Mouse (Mus musculus): ENCODE results near the gene Smim1.

The Smim1 gene

GRCm38 (mm10) chr4:154019571-154019970, 6.5 kb downstream of the Smim1 start:
- DNase-seq, result peak; percentile 72 to 82

- DNase-seq, result peak in 1 of 2 experiments; percentile 66
Observed at GRCm38 (mm10) chr4:154015476-154015875, 10.6 kb downstream of the Smim1 start.

GRCm38 (mm10) chr4:154012132-154012882, 13.7 kb downstream of the Smim1 start:
- no peak for DNase-seq

- DNase-seq, result peak; percentile 76 to 81
Observed at GRCm38 (mm10) chr4:154011646-154012089, 14.4 kb downstream of the Smim1 start, which contains the start of gene Lrrc47. Lrrc47 (plus strand) TSS chr4:154011731.

GRCm38 (mm10) chr4:154010907-154011645, 15.0 kb downstream of the Smim1 start:
- no peak for DNase-seq

- DNase-seq, result no peak
Observed at GRCm38 (mm10) chr4:154007759-154008158, 18.3 kb downstream of the Smim1 start.

GRCm38 (mm10) chr4:154006264-154006663, 19.8 kb downstream of the Smim1 start:
- no peak for DNase-seq

GRCm38 (mm10) chr4:154005488-154005887, 20.5 kb downstream of the Smim1 start:
- DNase-seq, result no peak

- no peak for DNase-seq
Observed at GRCm38 (mm10) chr4:153993505-153993904, 32.5 kb downstream of the Smim1 start.

- peak in 1 of 2 experiments; percentile 22 for DNase-seq
Observed at GRCm38 (mm10) chr4:153992715-153993114, 33.3 kb downstream of the Smim1 start.

GRCm38 (mm10) chr4:153980470-153980869, 45.6 kb downstream of the Smim1 start:
- DNase-seq, result no peak

- no peak for DNase-seq
Observed at GRCm38 (mm10) chr4:153979243-153979642, 46.8 kb downstream of the Smim1 start.

GRCm38 (mm10) chr4:153975768-153976167, 50.3 kb downstream of the Smim1 start:
- DNase-seq, result no peak

GRCm38 (mm10) chr4:153975292-153975662, 50.8 kb downstream of the Smim1 start:
- DNase-seq, result no peak

GRCm38 (mm10) chr4:153974431-153975291, 51.4 kb downstream of the Smim1 start, which contains the start of the genes Dffb and Cep104:
Dffb (minus strand) TSS chr4:153975126.
Cep104 (plus strand) TSS chr4:153975194.
- DNase-seq, result peak; percentile 91 to 96

All from kidney, adult 8-10 months (tissue).